Mouse (Mus musculus) thymus, postnatal 10 days (tissue): ENCODE data around the gene Acoxl.
"Not testable (repeated sequence)": the region's sequence is repeated elsewhere in the genome, so short reads cannot be mapped to it uniquely, and the experiment has no call there.

Source experiments
- DNase-seq, 2 experiments: peaks; one replicate each; pipeline ENCODE4 v3.0.0; 2021; ENCODE audit warnings: low spot score in 2 of 2

Gene Acoxl

GRCm38 (mm10) chr2:128078859-128079258, 240.2 kb downstream of the Acoxl start:
- peak; percentile 32 to 57 for DNase-seq

- DNase-seq, result no peak
These were observed 240.6 kb downstream of the Acoxl start for GRCm38 (mm10) chr2:128079316-128079715.

DNA sequence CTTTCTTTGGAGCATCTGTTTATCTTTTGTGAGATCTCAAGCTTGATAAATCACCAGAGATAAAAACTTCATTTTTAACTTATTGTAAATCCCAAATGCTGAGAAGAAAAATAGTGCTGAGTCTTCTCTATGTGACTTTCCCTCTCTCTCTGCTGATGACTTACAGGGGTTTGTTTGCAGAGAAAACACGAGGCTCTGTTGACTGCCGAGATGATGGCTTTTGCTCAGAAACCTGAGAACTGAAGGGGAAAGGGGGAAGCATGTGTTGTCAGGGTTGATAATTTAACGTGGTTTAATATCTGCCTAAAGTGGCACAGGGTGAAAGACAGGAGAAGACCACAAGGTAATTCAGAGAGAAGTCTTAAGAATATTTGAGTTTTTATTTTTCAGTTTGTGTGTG, 245.2 kb downstream of the Acoxl start:
- DNase-seq, result no peak

DNA sequence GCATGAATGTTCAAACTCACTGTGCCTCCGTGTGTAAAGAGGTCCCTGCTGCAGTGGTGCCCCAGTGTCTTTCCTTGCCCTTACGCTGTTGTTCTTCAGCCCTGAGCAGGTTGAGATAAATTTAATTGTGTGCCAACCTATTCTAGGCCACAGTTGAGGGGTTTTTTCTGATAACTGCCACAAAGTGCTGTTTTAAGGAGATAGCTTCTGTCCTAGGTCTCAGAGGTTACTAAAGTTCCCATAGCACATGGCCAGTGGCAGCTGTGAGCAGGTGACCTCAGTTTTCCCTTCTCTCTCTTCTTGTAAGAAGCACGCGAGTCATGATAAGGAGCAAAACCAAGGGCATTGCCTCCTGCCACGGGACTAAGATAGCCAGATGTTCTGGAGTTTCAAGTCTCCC, 245.9 kb downstream of the Acoxl start:
- DNase-seq, result no peak

- DNase-seq, result no peak
These were observed 246.8 kb downstream of the Acoxl start for GRCm38 (mm10) chr2:128085481-128085880.

DNA sequence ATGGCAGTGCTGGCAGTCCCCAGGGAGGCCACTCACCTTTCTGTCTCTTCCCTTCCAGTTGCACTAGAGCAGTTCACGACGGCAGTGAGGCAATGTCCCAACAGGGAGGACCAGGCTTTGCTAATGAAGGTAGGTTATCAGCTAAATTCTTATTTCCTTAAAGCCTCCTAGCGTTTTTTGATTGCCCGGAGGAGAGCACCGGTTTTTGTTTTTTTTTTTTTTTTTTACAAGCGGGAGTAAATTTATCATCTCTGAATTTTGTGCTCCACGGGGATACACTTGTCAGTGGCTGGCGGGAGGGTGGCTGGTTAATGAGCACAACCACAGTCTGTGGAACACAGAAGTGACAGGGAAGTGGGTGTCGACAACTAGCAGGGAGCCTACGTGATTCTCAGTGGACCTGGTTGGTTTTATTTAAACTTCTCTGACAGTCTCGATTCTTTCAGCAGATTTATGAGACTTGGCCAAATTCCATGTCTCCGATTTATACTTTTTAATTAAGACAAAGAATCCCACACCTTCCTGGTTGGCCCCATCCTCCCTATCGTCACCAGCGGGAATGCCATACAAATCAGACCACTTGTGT, 247.7 kb downstream of the Acoxl start:
- DNase-seq, result no peak

- DNase-seq, result no peak
These were observed 248.4 kb downstream of the Acoxl start for GRCm38 (mm10) chr2:128086996-128087526.

GRCm38 (mm10) chr2:128087798-128088545, 249.3 kb downstream of the Acoxl start:
- DNase-seq, result no peak

- DNase-seq, result peak in 1 of 2 experiments; percentile 21
These were observed 251.7 kb downstream of the Acoxl start for GRCm38 (mm10) chr2:128090283-128090885.

GRCm38 (mm10) chr2:128091431-128092369, 253.0 kb downstream of the Acoxl start:
- DNase-seq, result peak; percentile 19 to 29

- DNase-seq, result no peak
These were observed 253.8 kb downstream of the Acoxl start for GRCm38 (mm10) chr2:128092451-128092850.

DNA sequence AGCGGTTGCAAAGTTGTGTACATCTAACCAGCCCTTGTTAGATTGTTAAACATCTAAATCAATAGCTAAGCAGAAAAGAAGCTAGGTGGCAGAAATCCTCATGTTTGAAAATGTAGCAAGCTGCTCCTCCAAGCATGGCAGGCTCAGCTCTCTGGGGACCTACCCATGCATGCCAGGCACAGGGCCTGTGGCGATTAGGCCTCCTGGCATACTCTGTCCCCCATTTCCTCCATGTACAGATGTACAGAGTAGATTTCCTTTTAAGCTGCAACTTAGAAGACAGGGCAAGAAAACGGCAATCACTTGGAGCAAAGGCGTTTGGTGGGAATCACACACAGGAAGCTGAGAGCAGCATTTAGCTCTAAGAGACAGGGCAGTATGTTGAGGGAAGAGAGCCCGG, 255.5 kb downstream of the Acoxl start:
- no peak for DNase-seq

- DNase-seq, result no peak
These were observed 255.9 kb downstream of the Acoxl start for GRCm38 (mm10) chr2:128094602-128095001.

GRCm38 (mm10) chr2:128095270-128095669, 256.6 kb downstream of the Acoxl start:
- no peak for DNase-seq

DNA sequence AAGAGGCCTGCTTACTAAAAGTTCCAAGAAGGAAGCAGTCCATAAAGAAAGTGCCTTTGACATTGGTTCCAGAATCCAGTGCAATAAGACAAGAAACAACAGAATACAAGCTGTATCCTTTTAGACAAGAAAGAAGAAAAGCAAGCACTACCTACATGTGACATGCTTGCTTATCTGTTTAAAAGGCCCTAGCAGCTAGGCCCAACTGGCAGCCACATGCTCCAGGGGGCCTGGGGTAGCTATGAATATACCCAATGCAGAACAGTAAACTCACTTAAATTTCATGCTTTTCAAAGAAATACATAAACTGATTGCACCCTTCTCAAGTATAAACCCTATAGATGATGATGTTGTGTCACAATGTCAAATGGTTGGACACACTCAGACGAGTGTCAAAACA, 257.4 kb downstream of the Acoxl start:
- no peak for DNase-seq

DNA sequence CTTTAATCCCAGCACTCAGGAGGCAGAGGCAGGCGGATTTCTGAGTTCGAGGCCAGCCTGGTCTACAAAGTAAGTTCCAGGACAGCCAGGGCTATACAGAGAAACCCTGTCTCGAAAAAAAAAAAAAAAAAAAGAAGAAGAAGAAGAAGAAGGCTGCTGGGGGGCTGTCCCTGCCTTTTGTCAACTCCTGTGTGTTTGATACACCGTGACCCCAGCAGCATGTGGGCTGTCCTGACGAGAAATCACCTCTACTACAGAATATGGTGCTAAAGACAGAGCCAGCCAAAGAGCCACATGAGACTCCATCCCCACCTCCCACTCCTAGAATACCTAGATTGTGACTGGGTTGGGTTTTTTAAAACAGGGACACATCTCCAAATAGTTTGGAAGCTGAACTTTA, 259.4 kb downstream of the Acoxl start:
- DNase-seq, result not testable (repeated sequence)

DNA sequence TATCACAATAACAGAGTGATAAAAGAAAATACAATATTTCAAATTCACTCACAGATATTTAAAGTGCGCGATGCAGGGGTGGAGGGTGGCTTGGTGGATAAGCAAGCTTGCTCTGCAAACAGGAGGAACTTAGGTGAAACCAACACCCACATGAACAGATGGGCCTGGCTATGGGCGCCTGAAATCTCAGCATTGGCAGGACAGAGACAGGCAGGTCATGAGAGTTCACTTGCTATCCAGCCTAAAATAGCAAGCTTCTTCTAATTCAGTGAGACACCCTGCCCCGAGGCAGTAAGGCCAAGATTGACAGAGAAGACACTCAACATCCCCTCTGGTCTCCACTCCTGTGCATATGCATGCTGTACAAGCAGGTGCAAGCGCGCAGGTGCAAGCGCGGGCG, 263.4 kb downstream of the Acoxl start:
- no peak for DNase-seq

DNA sequence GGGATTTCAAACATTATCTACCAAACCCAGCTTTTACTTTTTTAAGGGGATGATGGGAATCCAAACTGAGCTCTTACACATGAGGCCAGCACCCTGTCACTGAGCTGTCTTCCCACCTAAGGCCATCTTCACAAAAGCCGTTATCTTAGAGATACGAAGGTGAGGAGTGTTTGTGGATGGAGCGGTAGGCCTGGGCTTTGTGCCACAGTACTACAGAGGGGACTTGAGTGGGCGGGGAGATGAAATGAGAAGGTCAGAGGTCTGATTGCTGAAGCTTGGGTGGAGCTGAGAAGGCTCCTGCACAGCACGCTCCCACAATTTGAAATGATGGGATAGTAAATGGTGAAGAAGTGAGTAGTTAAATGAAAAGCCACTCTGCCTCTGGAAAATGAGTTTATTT, 266.1 kb downstream of the Acoxl start:
- no peak for DNase-seq

- DNase-seq, result no peak
These were observed 267.0 kb downstream of the Acoxl start for GRCm38 (mm10) chr2:128105651-128106050.

- no peak for DNase-seq
These were observed 272.9 kb downstream of the Acoxl start for GRCm38 (mm10) chr2:128111537-128111936.

GRCm38 (mm10) chr2:128114621-128115020, 275.9 kb downstream of the Acoxl start:
- no peak for DNase-seq

- no peak for DNase-seq
These were observed 276.9 kb downstream of the Acoxl start for GRCm38 (mm10) chr2:128115579-128115978.
